Mouse (Mus musculus) G1E-ER4 (cell line): ENCODE data around the gene Adam15. TPM values are rescaled to one million over a fixed set of nuclear protein-coding genes. Genes with fewer than 3 reads are reported as not detected.

ENCODE experiments used
- GATA1 ChIP-seq: IDR thresholded peaks from one replicate; pipeline ENCODE4 v1.8.0; 2012; ENCODE audit warnings: low read length, inconsistent platforms
- polyA plus RNA-seq: library from polyadenylated mRNA; stranded (reverse); fragments of >175 nt; gene quantifications from 2 replicates; pipeline ENCODE4 v1.2.3, GENCODE M21; 2012

The Adam15 gene
- polyA plus RNA-seq, 1 experiment: not detected

DNA sequence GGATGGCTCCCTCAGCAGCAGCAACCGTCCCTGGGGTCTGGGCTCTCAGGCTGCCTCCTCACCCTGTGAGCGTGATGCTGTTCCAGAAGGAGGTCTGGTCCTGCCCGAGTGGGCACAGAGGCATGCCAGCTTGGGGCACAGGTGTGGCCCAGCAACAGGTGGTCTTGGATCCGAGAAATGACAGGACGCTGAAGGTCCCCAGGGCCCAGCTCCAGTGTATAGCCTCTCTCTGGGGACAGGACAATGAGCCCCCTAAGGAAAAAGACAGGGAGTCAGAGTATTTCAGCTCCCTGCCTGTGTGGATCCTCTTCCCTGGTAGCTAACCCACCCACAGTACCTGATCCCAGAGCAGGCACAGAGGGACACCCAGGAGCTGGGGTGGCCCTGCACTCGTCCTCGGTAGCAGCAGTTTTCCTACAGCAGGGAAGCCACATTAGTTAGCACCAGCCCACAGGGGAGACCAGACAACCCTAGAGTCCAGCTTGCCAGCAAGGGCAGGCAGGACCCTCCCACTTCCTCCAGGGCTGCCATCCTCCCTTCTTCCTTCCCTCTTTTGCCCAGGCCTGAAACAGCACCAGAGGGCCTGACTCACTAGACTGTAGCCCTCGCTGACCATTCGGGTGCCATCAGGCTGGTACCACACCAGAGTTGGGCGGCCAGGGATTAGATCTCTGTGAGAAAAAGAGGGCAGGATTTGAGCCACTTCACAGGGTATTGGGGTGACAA is 2.8 kb downstream of the Adam15 start:
- no peak for TF ChIP-seq GATA1

DNA sequence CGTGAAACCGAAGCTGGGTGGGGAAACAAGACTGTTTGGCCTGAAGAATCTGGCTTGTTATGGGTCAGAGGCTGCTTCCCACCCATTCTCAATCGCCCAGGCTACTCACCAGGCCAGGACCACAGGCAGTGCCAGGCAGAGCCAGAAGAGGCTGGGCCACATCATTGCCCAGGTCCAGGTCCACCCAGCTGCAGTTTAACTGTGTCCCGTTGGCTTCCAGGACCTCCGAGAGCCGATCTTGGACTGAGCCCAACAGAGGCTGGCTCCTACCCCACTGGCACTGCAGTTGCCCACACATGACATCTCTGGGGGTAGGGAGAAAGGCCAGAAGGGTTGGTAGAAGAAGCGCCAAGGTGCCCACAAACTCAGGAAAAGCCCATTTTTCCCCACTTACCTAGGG is 6.5 kb downstream of the Adam15 start:
- TF ChIP-seq GATA1: no peak

DNA sequence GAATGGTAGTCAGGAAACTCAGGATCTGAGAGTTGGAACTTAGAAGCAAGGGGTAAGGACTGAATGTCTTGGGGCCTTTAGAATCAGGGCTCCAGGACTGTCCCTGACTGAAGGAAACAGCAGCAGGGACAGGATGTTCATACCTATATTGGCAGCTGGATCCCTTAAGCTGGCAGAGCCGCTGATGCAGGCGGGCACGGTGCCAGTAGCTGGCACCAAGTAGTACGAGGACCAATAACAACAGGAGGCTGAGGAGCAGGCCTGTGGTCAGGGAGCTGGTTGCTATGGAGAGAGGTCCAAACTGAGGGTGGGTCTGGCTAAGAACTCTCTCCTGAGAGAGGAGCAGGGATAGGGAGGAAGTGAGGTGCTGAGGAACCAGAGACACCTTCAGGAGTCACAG is 8.0 kb downstream of the Adam15 start:
- TF ChIP-seq GATA1: no peak

DNA sequence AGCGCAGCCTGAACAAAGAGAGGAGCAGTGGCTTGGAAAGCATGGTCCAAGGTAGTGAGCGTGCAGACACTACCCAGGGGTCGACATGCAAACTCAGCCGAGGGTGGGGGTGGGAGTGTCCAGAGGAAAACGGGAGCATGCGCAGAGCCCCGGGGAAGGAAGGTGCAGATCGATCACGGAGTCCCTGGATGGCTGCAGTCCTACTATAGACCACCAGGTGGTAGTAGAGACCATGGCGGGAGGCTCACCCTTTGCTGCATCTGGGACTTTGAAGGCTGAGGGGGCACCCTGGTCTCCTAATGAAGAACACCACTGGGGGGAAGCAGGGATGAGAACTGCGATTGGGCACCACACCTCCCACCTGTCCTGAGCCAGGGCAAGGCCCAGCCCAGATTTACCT is 9.3 kb downstream of the Adam15 start:
- TF ChIP-seq GATA1: no peak

DNA sequence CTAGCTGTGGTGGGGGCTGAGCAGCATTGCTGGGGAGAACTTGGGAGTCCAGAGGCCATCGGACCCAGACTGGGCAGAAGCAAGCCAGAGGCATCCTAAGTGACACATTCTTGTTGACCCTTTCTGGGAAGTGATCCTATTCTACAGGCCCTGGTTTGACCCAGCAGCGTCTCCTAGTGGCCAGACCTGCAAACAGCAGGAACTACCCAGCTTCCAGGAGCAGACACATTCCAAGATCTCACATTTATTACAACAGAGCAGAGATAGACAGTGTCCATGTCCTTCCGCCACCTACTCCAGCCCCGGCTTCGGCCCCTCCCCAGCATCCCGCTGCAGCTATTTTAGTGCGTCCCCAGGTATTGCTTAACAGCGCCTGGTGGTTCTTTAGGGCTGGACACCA is 10.4 kb downstream of the Adam15 start:
- no peak for TF ChIP-seq GATA1

DNA sequence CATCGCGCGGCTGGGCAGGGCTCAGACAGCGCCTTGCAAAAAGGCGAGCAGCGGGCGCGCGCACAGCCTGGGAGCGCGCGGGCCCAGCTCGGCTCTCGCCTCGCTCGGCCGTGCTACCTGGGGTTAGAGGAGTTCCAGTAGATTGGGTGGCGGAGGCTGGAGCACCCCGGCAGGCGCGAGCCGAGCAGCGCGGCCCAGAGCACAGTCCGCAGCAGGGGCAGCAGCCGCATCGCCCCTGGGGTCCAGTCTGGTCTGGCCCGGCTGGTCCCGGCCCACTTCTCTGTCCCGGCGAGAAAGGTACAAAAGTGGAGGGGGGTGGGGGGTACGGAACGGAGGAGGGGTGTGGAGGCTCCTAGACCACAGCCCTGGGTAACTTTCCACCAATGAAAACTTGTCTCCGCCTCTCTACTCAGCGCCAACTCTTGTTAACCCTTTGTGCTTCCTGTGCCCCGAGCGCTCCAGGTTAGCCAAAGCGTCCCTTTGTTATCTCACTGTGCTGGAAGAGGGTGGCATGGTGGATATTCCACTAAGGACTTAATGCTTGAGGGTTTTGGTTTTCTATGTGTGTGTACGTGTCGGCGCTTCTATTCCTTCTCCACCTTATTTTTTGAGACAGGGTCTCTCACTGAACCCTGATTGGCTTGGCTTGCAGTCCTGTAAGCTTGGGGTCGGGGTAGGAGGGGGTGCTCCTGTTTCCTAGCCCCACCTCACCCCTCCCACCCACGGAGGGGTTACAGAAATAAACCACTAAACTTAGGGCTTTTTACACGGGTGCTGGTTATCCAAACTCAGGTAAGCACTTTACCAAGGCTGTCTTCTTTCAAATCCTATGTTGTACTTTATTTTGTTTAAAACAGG is 11.8 kb downstream of the Adam15 start, which contains the start of gene Efna4:
Efna4 (minus strand) TSS at position 308 of the 858 bp plus-strand sequence.
- no peak for TF ChIP-seq GATA1

DNA sequence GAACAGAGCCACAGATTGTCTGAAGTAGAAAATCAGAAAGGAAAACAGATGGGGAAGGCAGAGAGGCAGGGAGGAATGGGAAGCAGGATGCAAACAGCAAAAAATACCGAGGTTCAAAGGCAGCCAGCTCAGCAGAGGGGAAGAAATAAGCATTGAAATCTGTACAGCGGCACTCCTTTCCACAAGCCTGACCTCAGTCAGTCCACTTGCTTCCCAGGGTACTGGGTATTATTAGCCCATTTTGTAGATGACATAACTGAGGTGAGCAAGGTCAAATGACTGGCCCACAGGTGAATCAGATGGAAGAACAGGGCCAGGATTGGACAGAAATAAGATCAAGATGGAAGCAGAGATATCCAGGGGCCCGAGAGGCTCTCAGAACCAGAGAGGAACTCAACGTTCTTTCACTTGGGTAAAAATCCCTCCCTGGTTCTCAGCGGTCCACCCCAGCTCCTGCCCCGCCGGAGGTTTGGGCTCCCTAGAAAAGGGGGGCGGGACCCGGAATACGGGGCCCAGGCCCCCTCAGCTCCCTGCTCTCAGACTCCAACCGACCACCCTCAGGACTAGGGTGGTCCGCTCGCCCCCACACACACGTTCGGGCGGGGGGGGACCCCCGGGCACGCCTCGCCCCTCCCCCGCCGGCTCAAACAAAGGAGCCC is 12.6 kb downstream of the Adam15 start:
- TF ChIP-seq GATA1: no peak

DNA sequence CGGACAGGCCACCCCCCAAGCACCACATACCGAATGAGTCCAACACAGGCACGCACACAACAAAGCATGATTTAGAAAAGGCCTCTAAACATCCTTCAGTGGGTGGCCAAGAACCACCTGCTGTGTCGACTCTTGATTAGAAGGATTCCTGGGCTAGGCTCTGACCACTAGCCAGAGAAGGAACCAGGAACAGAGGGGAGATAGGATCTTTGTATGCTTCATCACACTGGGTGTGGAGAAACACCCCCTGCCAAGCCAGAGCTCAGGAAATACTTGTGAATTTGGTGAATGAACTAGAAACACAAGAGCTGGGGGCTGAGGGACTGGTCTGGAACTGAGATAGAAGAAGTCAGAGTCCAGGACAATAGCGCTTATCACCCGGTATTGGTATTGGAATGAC is 13.3 kb downstream of the Adam15 start:
- TF ChIP-seq GATA1: no peak

DNA sequence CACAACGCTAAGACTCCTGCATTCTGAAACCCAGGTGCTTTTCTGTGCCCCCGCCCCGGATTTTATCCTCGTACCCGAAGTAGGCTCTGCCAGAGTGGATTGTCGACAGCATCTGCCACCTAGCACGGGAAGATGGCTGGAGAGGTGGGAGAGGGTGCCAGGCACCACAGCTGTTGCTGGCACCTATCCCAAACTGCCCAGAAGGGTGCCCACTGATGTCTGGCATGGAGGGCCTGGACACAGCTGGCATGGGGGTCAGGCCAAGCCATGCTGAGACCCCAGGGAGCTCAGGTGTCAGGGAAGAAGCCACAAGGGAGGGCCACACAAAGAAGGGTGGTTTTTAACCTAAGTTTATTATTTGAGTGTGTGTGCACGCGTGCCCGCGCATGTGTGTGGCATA is 16.7 kb downstream of the Adam15 start:
- TF ChIP-seq GATA1: no peak

DNA sequence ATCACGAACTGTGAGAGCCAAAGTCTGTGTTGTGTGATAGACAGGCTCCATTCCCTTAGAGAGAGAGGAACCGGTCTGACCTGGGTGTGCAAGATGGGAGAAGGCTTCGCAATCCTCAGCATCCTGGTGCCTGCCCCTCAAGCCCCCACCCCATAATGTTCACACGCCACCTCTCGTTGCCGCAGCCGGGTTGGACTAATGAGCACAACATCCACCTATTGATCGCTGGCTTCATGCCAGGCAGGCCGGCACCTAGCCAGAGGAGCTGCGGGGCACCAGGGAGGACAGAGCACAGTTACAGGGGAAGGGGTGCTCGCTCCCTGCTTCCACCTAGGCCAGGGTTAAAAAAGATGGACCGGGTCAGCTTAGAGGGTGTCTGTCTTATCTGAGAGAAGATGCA is 17.3 kb downstream of the Adam15 start:
- TF ChIP-seq GATA1: no peak

DNA sequence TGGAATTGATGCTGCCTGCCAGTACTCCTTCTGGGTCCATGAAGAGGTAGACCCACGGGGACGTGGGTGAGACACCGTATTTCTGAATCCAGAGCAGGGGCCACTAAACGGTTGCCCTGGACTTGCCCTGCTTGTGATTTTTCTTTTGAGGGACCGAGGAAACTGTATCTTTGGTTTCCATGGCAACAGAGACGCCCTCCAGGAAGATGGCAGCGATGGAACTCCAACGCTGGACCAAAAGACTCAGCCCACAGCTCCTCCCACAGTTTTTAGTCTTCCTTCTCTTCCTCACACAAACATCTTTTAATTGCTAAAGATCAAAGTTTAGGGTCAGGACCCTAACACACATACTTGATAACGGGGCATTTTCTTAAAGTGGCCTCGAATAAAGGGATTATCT is 17.8 kb downstream of the Adam15 start:
- TF ChIP-seq GATA1: no peak

DNA sequence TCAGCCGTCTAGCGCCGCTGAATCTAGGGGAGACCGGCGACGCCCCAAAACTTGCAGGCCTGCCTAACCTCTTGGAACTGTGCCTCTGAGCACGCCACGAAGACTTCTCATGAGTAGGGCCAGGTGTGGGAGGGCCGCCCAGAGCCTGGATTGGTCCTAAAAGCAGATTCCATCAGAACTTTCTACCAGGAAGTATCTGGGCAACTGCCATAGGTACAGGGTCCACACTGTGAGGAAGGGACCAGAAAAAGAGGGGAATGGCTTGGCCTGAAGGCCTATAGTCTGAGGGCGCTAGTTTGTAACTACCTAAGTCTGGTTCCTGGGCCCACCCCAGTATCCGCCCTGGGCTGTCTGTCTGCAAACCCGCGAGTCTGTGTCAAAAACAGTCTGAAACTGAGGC is 18.2 kb downstream of the Adam15 start:
- no peak for TF ChIP-seq GATA1

DNA sequence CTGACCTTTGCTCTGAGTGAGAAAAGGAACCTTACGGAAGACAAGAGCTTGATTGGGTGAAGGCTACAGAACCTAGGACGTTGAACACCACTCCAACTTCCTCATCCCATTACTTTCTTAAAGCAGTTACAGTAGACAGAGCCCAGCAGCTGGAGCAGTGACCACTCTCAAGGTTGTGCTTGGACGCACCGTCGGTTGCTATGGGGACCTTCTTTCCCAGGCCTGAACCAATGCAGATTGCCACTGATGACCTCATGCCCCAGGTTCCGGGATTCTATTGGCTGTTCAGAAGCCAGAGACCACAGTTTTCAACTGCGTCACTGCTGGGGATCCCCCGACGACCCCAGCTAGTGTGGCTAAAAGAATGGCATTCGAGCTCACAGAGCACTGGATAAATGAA is 18.8 kb downstream of the Adam15 start:
- TF ChIP-seq GATA1: no peak

DNA sequence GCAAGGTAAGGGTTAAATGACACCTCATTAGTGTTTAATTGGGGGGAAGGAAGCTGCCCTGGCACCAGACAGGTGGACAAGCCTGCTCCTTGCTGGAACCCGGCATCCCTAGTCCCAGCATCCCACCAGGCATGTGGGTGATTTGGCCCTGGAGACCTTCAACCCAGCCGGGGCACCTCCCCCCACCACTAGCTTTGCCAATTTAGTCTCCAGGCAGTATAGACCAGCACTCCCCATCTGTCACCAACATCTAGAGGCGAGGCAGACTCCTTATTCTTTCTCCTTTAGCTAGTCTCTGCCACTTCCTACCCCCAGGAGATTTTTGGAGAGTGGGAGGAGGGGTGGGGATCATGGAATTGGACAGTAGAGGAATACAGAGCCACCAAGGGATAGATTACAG is 19.4 kb downstream of the Adam15 start:
- TF ChIP-seq GATA1: no peak

DNA sequence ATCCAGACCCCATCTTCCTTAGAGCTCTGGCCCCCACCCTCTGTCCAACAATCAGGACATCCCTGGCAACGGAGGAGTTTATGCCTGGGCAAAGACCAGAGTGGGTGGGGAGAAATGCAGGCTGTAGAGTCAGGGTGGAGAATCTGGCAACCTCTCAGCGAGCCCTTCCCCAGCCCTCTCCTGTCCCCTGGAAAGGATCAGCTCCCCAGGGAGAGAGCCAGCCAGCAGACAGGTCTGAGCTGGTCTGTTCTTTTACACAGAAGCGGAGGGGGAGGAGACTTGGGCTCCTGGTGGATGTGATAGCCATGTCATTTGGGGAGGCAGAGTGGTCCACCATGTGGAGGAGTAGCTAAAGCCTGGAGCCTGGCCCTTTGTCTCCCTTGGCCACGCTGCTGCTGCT is 21.2 kb downstream of the Adam15 start:
- TF ChIP-seq GATA1: no peak

DNA sequence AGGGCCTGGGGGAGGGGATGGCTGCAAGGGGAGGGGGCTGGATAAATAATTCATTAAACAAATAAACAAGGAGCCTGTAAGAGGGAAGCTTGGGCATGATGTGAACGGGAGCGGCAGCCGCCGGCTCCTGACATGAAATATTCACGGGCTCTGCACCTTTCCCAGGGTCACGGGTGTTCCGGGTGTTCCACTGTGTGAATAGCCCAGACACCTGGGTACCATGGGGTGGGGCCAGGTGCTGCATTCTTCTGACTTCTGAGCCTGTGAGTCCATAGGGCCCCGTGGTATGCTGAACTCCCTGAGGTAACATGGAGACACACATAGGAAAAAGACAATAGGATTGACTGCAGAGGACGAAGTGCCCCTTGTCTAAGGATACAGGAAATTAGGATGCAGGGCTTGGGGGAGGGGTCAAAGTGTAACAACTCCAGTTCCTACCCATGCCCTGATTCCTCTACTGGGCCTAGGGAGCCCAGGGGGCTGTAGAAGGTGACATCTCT is 22.4 kb downstream of the Adam15 start:
- TF ChIP-seq GATA1: no peak
